Mouse (Mus musculus) spleen, adult 18-20 months (tissue): ENCODE measurements at regions not wholly inside any gene's neighbourhood (a gene's known extent, or its start where the extent isn't known, plus 50 kb on each side); places are given as distances from the start of the nearest gene placed in this dataset.
"Not testable (repeated sequence)": the region's sequence is repeated elsewhere in the genome, so short reads cannot be mapped to it uniquely, and the experiment has no call there.

Source experiments
- DNase-seq, 2 experiments: peaks; one replicate each; pipeline ENCODE4 v3.0.0; 2022; ENCODE audit warnings: mixed read lengths in 2 of 2

DNA sequence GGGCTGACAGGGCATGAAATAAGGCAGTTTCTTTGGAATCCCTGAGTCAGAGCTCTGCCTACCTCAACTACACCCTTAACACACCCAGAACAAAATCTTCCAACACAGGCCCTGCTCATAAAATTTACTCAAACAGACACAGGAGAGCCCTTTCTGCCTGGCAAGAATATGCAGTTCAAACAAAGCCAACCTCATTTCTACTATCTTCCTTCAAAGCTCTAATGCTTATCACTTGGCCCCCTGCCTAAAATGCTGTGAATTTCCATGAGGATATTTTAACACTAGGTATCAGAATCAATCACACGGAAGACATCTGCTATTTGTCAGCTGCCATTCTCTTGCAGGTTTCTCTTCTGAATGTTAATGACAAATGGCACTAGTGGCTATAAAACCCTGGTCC, 314.3 kb upstream of the Klf6 start:
- no peak for DNase-seq

DNA sequence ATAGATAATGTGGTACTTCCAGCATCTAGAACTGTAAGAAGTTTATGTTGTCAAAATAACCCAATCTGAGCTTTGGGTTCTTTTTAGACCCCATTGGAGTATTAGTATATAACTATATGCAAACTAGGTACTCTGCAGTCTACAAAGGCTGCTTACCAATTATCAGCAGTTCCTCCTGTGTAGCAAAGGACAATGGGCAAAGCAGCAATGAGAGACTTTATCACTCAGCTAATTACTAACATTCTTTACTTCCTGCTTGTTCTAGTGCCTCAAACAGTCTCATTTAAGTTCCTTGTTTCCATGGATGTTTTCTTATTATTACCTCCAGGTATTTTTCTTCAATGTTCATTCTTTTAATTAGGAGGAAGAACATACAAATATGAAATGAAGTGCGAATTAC, 312.5 kb upstream of the Klf6 start:
- DNase-seq: no peak

DNA sequence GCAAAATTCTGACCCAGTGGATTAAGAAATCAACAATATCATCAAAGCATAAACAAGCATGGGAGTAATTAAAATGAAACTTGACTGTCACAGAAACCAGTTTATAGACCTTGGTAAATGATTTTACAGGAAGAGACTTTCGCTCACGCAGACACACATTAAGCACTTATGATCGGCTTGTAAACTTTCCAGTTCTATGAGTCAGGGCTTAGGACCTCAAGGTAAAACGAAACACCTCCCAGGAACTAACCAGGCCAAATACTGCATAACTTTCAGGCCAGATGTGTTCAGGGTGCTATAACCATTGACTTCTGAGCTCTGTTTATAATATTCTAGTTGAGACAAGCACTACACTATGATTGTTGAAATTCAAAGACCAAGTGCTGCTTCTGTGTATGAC, 312.1 kb upstream of the Klf6 start:
- no peak for DNase-seq

DNA sequence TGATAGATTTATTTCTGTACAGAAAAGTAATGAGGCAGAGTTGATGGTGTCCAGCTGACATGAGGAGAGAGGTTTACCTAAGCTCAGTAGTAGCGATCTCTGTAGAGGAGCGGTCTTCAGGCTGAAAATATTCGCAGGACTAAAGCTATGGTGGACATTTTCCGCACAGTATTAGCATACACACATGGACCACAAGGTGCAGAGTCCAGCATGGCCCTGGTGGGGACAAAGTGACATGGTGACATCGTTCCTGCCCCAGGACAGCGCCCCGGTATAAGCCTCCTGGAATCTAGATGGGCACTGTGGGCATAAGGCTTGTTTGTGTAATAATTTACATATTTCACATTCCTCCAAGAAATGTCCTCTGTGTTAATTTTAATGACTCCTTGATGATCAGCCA, 311.5 kb upstream of the Klf6 start:
- no peak for DNase-seq

DNA sequence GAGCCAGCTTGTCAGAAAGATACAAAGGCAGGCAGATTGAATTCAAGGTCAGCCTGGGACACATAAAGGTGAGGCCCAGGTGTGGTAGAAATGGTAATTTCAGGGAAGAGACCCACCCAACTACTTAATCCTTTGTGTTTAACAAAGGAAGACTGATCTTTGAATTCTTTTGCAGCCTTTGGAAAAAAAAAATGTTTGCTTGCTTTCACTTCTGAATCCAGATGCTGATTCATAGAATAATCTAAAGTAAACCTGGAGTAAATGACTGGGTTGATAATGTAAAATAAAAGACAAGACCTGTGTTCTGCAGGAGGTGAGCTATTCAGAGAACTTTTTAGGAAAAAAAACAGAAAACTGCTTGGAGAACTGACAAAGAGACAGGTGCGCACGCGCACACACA, 310.9 kb upstream of the Klf6 start:
- DNase-seq: no peak

DNA sequence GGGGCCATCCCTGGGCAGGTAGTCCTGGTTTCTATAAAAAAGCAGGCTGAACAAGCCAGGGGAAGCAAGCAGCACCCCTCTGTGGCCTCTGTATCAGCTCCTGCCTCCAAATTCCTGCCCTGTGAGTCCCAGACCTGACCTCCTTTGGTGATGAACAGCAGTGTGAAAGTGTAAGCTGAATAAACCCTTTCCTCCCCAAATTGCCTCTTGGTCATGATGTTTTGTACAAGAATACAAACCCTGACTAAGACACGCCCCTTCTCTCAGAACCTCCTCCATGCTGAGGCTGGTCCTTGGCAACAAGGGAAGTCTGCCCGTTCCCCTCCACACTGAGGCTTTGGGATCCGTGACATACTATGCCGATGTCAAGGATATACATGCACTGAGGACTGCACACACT, 310.2 kb upstream of the Klf6 start:
- DNase-seq: no peak

DNA sequence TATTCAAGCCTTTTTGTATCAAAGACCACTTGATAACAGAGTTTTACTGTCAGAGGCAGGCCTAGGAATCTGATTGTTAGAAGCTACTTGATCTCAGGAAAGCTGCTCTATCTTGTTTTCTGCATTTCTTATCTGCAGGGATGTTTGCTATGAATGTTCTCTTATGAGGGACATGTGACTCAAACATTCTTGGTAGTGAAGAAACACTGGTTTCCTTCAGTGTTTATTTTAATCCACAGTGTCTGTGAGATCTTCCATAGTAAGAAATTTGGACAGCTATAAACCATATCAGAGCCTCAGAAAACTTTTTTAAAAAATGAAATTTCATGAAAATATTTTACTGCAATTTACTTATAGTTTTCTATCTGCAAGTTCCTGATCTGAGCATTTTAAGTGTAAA, 307.8 kb upstream of the Klf6 start:
- DNase-seq: no peak

DNA sequence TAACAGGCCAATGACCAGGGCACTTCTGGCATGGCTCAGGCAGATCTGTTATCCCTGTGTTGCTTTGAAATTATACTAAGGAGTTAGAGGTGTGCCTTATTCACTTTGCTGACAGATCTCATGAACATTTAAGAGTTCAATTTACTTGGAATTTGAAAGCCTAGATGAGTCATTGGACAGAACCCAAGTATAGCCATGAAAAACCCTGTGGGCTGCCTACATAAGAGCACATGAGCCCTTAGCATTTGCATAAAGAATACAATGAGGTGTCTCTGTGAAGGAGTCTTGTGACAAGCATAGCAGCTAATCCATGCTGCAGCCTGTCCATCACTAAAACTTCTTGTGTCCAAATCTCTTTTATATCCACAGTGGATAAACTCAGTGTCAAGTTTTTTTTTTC, 303.2 kb upstream of the Klf6 start:
- no peak for DNase-seq

DNA sequence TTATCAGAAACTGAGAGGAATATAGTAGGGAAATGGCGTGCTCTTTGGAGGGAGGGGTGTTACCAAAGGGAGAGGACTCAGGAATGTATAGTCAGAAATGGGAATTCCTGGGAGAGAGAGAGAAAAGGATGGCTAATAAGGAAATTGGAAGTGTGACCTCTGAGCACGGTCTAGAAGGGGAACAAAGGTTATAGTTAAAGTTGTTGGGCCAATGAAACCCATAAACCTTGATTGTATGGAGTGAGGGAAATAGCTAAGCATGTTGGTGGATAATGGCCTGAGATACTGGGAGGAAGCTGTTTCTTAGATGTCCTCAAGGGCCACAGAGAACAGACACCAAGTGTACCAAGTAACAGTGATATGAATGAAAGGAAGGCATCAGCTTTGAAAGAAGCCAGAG, 294.8 kb upstream of the Klf6 start:
- DNase-seq: no peak

DNA sequence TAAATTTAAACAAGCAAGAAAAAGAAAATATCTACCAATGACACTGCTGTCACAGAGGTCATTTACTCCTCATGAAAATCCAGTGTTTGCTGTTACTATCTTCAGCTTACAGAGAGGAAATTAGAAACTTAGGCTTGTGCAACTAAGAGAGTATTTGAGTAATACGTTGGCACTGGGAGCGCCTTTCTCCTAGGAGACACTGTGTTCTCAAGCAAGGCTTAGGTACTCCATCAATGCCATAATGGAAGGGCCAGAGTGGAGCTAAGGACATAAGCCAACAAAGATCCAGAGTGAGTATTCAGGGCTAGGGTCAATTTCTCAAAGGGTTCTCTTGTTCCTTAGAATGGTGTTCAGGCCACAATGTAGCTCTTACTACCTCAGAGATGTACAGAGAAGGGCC, 294.4 kb upstream of the Klf6 start:
- DNase-seq: no peak

DNA sequence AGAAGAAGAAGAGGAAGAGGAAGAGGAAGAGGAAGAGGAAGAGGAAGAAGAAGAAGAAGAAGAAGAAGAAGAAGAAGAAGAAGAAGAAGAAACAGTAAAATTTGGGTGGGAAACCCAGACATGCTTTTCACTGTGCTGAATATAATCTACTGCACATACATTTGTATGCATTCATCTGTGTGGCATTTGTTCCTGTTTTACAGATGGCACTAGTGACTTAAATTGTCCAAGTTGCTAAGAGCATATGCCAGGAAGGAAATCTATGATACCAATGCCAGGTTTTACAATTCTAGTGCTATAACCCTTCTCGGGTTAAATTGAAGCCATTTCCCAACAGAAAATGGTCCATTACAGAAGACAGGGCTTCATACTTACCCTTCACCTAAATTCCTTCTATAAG, 291.7 kb upstream of the Klf6 start:
- no peak for DNase-seq

DNA sequence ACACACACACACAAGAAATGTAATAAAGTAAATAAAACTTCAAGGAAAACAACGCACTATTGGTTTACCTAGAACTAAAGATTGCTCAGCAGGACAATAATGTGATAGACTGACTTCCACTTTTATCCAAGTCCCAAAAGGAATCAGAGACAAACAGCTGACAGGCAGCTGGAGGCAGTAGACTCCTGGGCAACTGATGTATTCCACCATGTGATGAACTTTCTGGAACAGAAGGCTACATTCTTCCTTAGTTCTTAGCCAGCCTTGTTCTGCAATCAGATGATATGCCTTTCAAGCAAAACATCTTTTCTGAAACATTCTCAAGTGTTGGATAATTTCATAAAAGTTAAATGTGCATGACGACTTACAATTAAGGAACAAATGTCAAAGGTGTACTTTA, 290.9 kb upstream of the Klf6 start:
- DNase-seq: no peak

DNA sequence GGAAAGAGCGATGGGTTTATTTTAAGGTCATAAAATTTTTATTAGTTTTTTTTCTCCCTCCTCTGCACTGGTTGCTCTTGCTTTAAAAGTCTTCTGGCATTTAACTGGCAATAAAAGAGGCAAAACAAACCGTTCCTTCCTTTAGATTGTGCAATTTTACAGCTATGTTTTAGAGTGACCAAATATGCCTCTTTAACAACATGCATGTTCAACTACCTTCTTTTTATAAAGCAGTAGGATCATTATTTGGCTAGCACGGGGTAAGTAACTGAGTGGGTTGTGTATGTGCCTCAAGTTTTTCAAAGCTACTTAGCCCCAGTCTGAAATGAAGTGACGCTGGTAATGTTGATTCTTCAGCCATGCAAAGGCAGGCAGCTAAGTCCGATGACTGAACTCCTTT, 284.7 kb upstream of the Klf6 start:
- no peak for DNase-seq

DNA sequence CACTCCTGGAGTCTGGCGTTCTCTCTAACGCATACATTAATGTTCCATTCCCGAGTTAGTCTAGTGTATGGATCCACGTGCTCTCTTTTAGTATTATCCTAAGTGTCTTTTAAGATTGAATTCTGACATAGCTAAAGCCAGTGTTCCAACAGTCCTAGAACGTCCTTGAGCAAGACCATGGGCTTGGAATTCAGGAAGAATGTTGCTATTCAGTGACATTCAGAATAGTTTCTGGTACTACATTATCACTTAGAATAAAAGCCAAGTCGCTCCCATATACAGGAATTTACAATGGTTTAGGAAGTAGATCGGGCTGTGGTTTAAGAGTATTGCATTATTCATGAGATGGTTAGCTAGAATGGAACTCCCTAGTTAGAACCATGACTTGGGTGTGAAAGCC, 277.6 kb upstream of the Klf6 start:
- DNase-seq: not testable (repeated sequence)

DNA sequence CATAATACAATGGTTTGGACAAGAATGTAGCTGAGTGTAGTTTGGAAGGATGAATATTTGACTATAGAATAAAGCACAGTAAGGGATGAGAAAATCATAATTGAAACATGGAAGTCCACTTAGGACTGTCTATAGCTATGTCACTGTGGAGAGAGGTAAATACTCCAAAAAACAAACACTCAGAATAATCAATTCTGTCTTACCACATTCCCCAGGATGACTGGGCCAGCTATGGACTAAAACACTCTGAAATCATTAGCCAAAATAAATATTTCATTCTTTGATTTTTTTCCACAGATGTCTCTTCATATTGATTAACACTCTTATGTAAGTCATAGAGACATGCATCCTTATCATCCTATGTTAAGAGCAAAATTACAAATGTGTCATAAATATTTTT, 274.1 kb upstream of the Klf6 start:
- DNase-seq: no peak

DNA sequence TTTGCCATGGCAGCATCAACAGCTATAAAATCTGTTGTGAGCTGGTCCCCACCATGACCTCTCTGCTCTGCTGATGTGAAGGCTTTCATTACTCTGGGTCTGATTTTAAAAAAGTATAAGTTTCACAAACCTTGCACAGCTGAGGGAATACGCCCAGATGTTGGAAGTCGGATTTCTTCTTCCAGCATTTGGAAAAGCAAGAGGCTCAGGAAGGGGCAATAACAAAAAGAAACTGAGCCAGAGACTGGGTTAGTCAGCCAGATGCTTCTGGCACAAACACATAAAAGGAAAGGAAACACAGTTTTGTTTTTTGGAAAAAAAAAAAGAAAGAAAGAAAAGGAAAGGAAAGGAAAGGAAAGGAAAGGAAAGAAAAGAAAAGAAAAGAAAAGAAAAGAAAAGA, 270.0 kb upstream of the Klf6 start:
- no peak for DNase-seq

DNA sequence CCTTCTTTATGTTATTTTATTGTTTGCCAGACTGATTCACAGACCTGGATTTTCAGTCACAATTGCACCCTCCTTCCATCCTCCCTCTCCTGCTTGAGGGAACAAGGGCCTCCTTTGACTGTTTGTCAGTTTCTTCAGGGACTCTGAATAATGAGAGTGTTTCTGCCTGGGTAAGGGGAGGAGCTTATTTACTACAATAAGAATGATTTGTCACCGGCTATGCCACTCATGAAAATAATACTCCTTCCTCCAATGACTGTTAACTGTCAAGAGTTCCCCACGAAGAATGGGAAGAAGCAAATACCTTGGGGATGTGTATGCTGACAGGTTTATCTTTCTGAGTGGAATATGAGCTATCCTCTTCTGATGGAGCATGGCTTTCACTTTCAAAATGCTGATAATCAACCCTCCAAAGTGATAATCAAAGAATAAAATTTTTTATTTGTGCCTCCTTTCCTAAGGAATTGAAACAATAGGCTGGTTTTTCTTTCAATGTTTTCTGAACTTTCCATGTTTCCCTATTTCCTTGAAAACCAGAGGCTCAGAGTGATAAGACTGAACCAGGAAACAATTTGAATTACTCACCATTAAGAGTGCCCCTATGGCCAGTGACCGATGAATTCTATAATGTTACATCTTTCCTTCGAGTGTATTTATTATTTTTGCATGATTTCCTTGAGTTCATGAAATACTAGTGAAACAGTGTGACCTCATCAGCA, 269.3 kb upstream of the Klf6 start:
- DNase-seq: no peak

DNA sequence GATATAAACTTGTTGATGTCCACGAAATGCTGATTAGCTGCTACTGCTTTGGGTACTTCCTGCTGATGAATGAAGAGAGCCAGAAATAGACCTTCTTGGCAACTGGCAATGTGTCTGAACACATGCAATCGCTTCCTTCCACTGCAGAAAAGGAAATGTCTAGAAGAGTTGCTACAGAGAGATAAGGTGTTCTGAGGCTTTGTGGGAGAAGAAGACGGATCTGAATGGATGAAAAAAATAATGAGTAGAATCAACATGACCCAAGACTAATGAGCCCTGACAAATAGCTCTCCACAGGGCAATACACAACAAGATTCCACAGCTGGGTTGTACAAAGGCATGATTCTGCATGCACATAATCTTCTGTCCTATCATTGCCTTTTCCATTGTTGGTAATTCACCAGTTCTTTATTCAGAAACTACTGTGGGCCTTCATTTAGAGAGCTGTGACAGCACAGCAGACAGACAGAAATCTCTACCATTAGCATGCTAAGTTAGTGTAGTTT, 268.7 kb upstream of the Klf6 start:
- DNase-seq: no peak

DNA sequence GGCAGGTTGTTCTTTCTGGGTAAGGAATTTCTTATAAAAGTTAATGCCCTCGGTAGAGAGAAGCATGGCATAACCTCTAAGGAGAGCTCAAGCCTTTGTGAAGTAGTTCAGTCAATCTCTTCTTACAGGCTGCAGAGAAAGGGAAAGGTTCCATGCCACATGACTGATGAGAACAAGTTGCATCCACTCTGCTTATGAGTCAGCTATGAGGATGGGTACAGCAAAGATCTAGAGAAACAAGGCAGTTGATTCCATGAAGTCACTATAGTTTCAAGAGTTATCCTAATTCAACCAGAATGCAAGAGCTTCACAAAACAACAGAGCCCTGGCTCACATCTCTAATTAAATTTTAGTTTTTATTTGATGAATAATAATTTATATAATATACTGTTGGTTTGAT, 259.6 kb upstream of the Klf6 start:
- no peak for DNase-seq

DNA sequence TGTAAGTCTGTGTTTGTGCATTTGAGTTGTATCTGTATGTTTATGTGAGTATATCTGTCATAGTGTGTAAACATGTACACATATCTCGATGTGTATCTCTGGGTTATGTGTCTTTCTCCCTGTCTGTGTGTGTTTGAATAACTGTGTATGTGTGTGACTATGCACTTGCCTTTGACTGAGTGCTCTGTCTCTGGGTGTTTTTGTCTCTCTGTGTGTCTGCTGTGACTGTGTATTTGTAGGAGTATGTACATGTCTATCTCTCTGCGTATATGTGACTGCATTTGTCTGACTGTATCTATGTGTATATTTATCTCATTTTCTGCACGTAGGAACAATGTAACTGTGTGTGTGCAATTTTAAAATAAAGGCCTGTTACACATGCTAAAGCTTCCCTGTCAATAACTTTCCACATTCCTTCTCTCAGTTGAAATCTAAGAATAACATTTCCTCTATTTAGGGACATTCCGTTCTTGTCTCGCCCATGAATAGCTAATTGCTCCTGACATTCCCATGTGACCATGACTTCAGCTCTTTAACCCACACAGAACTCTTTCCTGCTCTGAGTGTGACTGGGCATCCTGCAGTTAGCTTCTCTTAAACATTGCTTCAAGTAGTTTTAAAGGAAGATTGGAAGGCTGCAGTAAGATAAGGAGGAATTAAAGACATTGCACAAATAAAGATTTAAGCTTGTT, 257.2 kb upstream of the Klf6 start:
- no peak for DNase-seq

DNA sequence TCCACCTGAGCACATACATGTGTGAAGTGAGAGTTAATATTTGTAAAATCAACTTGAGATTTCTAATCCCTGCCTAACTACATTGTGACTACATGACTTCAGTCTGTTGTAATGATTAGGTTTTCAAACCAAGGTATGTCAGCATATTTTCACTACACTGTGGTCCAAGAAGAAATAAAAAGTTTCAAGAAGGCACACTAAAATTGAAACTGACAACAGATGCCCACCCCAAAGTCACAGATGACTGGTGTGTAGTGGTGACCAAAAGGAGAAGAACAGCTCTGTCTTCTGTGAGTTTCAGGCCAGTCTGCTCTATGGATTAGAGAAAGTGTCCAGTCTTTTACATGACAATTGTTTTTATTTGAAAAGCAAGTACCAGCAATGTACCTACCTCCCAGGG, 255.9 kb upstream of the Klf6 start:
- no peak for DNase-seq

DNA sequence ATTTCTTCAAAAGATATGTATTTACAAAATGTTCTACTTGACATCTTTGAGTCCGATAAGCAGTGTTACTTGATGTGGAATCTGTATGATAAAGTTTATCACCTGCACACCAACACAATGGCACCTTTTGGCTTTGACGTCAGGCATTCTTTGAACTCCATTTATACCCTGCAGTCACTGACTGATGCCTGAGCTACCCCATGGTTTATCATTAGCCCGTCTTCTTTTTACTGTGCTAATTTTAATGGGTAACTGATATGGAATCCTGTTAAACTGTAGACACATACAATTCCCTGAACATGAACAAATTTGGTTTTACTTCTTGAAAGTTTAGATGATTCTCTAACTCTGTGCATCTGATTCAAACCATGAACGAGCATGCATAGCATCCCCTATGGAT, 253.8 kb upstream of the Klf6 start:
- DNase-seq: no peak

DNA sequence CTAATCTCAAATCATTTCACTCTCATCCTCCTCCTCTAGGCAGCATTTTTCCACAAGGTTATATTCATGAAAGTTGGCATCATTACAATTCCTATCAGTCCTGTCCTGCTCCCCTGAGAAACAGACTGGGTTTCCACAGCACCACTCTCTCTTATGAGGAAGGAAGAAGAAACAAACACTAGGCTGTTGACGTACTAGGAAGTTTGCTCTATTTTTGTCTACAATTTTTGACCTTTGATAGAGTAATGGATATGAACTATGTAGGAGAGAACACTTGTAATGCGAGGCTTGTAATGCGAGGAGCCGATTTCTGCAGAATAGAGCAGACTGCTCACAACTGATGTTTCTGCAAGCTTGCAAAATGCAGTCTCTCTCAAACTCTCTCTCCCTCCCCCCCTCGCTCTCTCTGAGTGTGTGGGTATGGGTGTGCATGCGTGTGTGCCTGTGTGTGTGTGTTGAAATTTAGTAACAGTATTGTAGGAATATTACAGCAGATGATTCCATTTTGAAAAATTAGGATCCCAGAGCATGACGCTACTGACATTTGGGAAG, 247.0 kb upstream of the Klf6 start:
- no peak for DNase-seq

DNA sequence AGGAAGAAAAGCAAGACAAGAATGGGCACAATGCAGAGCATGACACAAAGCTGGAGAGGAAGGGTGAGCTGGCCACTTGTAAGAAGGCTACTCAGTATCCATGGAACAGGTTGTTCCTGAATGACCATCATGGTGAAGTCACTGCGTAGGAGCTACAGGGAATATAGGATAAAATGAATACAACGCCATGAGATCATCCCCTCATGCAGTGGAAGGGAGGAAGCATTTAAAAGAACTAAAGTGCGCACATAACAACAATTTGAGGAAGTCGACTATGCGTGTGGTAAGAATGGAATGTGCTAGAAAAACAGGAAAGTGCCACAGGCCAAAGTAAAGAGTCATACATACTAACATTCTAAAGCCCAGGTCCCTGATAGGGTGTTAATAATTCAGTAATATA, 246.4 kb upstream of the Klf6 start:
- no peak for DNase-seq

DNA sequence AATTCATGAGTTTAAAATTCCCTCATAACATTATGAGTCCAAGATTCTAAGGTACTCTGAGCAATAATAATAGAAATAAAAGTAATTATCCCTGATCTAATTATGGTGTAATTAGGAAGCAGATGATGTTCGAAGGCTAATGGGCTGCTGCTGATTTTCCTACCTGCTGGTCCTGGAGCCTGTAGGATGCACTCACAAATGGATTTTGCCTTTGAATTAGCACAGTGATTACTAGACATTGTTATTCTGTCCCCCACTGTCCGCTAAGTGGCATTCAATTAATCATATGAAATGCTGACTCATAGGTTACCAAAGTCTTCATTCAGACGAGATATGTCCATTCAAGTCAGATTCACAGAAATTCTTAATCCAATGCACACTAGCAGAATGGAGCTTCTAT, 246.0 kb upstream of the Klf6 start:
- DNase-seq: no peak
